Mouse (Mus musculus) heart, postnatal 0 days (tissue): ENCODE data around the gene Evc2. TPM values are rescaled to one million over a fixed set of nuclear protein-coding genes. Genes with fewer than 3 reads are reported as not detected.

Experiments used
- ATAC-seq: fragments of 200-750 bp; cut with Nextera tagmentation; 2 replicates; pipeline ENCODE4 v1.8.0; 2017; ENCODE audit warnings: low read depth, moderate number of reproducible peaks, moderate library complexity; ENCODE audit not compliant: insufficient read depth
- DNase-seq: peaks from one replicate; pipeline ENCODE4 v3.0.0-alpha.2; 2016; ENCODE audit warnings: low spot score
- H3K27ac ChIP-seq: fragments of 300-500 bp; sonication (generic); 2 replicates; pipeline ENCODE4 v1.5.1; 2014; ENCODE audit warnings: low read depth, mild to moderate bottlenecking
- H3K27me3 ChIP-seq: fragments of 300-500 bp; sonication (generic); 2 replicates; pipeline ENCODE4 v1.6.1; 2014; ENCODE audit warnings: low read length, mixed read lengths; ENCODE audit not compliant: control insufficient read depth, insufficient read depth
- H3K36me3 ChIP-seq: fragments of 300-500 bp; sonication (generic); replicated peaks from 2 replicates; pipeline ENCODE4 v1.6.1; 2014; ENCODE audit warnings: low read length, mixed read lengths; ENCODE audit not compliant: control insufficient read depth, insufficient read depth
- H3K4me1 ChIP-seq: fragments of 300-500 bp; sonication (generic); 2 replicates; pipeline ENCODE4 v1.6.1; 2014; ENCODE audit warnings: antibody characterized with exemption; ENCODE audit not compliant: control insufficient read depth, insufficient read depth
- H3K4me2 ChIP-seq: fragments of 300-500 bp; sonication (generic); 2 replicates; pipeline ENCODE4 v1.6.1; 2014; ENCODE audit warnings: low read depth, mild to moderate bottlenecking, low read length, moderate library complexity
- H3K4me3 ChIP-seq: fragments of 300-500 bp; sonication (generic); 2 replicates; pipeline ENCODE4 v1.5.1; 2014; ENCODE audit warnings: low read depth, low read length
- H3K9ac ChIP-seq: fragments of 300-500 bp; sonication (generic); replicated peaks from 2 replicates; pipeline ENCODE4 v1.6.1; 2014; ENCODE audit warnings: low read depth, low read length, mixed read lengths
- H3K9me3 ChIP-seq: fragments of 300-500 bp; sonication (generic); replicated peaks from 2 replicates; pipeline ENCODE4 v1.6.1; 2016; ENCODE audit warnings: low read length; ENCODE audit not compliant: control insufficient read depth
- CTCF ChIP-seq: IDR thresholded peaks from 2 replicates; pipeline ENCODE4 v1.5.1; 2016; ENCODE audit warnings: antibody characterized with exemption, control low read depth, low read depth
- EP300 ChIP-seq: IDR thresholded peaks from 2 replicates; pipeline ENCODE4 v1.6.1; 2016; ENCODE audit warnings: antibody characterized with exemption, low read depth
- WGBS: fragments of 180-500 bp; shearing (Covaris S2); extraction: QIAGEN DNeasy Blood & Tissue Kit; methylation state at CpG from one replicate; pipeline ENCODE4 v1.1.7; 2014; 5-methylcytosine and 5-hydroxymethylcytosine counted together
- polyA plus RNA-seq: library from polyadenylated mRNA; unstranded; fragments of >200 nt; fragmentation: Nextera tagmentation; extraction: Ambion mirVana; gene quantifications from 2 replicates; pipeline ENCODE4 v1.2.1, GENCODE M21; 2015
- total RNA-seq: library from RNA; depleted of rRNA; stranded (reverse); fragments of >200 nt; gene quantifications from 2 replicates; pipeline ENCODE4 v1.2.3, GENCODE M21; 2014; ENCODE audit warnings: low replicate concordance; rRNA removed

The Evc2 gene
- 3.0 and 9.2 TPM in 2 replicates for total RNA-seq
- 3.0 and 3.6 TPM in 2 replicates for polyA plus RNA-seq

DNA sequence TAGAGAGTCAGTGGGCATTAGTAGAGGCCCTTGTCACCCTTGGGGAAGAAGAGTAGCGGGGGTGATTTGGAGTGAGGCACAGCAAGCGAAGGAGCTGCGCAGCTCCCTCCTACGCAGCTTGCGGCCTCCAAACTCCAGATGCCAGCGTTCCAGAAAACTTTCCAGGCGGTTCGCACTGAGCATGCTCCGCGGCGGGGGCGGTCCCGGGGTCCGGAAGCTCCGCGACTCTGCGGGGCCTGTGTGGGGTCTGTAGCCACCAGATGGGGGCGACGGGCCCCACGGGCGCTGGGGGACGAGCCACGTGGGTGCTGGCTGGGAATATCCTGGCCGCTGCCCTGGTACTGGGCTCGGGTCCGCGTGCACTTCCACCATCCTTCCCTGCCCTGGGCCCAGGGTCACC is at the start of gene Evc2:
Gene Evc2 (plus strand): TSS at position 212 of the 400 bp plus-strand sequence.
- ATAC-seq (peak; percentile 70), DNase-seq (peak; percentile 48)
- Histone ChIP-seq H3K4me3 (peak within 1 kb of the TSS; percentile 53), H3K27ac (no peak within 1 kb of the TSS), H3K36me3 (no peaks in the 10 kb centered on the region), H3K27me3 (peaks cover 6% of the 10 kb centered on the region; the same call in 1 of the 2 replicates), H3K9me3 (no peaks in the 10 kb centered on the region), H3K9ac (peak within 1 kb of the TSS; percentile 44), H3K4me1 (peaks cover 3% of the 10 kb centered on the region), H3K4me2 (peak within 1 kb of the TSS; percentile 69)
- WGBS: under 1% methylated on average over 27 of the region's 27 CpGs
- TF ChIP-seq EP300 (no peak), CTCF (no peak)

DNA sequence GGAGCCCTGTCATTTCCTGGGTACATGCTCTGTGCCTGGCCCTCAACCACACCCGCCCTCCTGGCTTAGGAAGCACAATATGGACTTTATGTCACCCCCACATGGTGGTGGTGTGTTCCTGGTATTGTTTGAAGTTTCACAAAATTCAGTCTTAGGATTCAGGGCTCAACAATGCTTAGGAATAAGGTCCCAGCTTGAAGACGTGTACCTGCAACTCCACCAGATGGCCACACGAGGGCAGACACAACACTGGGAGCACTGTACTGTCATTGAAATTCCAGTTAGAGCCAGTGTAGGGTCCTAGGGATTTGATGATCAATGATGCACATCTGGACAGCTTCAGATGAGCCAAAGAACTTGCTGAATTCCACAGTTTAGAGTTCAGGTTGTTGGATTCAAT is 49.1 kb upstream of the Evc2 start:
- DNase-seq: peak; percentile 19
- no peaks in the 10 kb centered on the region for H3K36me3 ChIP-seq
- no peak overlapping the region for H3K4me3 ChIP-seq
- TF ChIP-seq EP300 (no peak), CTCF (peak; percentile 73)
- H3K27me3 ChIP-seq: no peaks in the 10 kb centered on the region
- no peak overlapping the region for H3K4me2 ChIP-seq
- no peak overlapping the region for H3K27ac ChIP-seq
- WGBS: 11% methylated on average over 3 of the region's 3 CpGs
- H3K4me1 ChIP-seq: no peaks in the 10 kb centered on the region
- no peaks in the 10 kb centered on the region for H3K9me3 ChIP-seq
- ATAC-seq: no peak
- no peak overlapping the region for H3K9ac ChIP-seq

DNA sequence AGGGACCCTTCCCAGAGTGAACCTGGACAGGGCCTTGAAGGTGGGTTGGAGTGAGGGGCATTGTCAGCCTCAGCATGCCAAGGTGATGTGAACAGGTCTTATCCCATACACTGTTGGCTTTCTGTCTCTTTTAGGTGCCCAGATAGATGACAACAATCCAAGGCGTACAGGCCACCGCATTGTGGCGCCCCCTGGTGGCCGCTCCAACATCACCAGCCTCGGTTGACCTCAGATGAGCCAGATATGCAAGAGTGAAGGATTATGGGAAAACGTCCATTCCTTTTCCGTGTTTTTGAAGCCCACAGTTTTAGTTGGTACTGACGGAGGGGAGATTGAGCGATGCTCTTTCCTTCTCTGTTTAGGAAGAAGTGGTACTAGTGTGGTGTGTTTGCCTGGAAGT is 47.3 kb upstream of the Evc2 start:
- Histone ChIP-seq H3K4me2 (no peak overlapping the region), H3K27ac (no peak overlapping the region), H3K4me1 (no peaks in the 10 kb centered on the region), H3K27me3 (no peaks in the 10 kb centered on the region), H3K9ac (no peak overlapping the region), H3K36me3 (no peaks in the 10 kb centered on the region), H3K9me3 (no peaks in the 10 kb centered on the region), H3K4me3 (no peak overlapping the region)
- peak; percentile 17; the same call in 1 of the 2 replicates for TF ChIP-seq CTCF
- no peak for TF ChIP-seq EP300
- DNase-seq (no peak), ATAC-seq (no peak)
- WGBS: 58% methylated on average over 9 of the region's 9 CpGs

DNA sequence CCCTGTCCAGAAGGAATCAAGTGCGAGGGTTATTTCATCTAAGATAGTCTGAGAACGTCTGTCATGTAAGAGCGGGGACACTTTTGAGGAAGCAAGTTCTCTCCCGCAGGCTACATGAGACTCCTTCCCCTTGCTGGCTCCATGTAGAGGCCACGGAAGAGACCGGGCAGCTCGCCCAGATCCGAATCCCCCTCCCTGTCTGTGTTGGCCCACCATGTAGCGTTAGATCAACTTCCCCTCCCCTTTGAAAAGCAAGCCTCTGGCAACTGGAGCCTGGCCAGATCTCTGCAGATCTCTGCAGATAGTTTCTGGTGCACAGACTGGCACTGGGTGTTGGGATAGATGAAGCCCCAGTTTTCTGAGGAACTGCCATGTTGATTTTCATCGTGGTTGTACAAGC is 41.6 kb upstream of the Evc2 start:
- ATAC-seq (no peak), DNase-seq (no peak)
- Histone ChIP-seq H3K27ac (no peak overlapping the region), H3K27me3 (no peaks in the 10 kb centered on the region), H3K9ac (no peak overlapping the region), H3K4me3 (no peak overlapping the region), H3K36me3 (no peaks in the 10 kb centered on the region), H3K4me1 (no peaks in the 10 kb centered on the region), H3K9me3 (no peaks in the 10 kb centered on the region), H3K4me2 (no peak overlapping the region)
- no peak for TF ChIP-seq EP300
- no peak for TF ChIP-seq CTCF
- WGBS: 69% methylated on average over 10 of the region's 10 CpGs

DNA sequence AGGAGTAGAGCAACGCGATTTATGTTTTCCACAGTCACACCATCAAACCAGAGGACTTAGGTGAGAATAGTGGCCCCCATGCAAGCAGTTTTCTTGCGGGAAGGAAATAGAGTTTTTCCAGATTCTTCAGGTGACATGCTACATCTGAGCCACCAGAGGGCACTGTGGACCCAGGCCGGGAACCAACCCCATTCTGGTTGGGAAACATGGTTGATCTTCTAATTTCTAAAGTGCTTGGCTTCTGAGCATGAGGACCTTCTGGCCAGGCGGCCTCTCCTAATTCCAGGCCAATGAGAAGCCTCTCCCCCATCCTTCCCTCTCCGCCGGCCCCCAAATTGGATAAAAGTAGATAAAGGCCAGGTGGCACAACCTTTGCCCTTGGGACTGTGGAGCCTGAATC is 39.9 kb upstream of the Evc2 start:
- Histone ChIP-seq H3K27ac (no peak overlapping the region), H3K9me3 (no peaks in the 10 kb centered on the region), H3K36me3 (no peaks in the 10 kb centered on the region), H3K4me3 (no peak overlapping the region), H3K4me1 (no peaks in the 10 kb centered on the region), H3K9ac (no peak overlapping the region), H3K27me3 (no peaks in the 10 kb centered on the region), H3K4me2 (no peak overlapping the region)
- ATAC-seq: no peak
- TF ChIP-seq CTCF (peak; percentile 84), EP300 (no peak)
- peak; percentile 24 for DNase-seq
- 13% methylated on average over 7 of the region's 7 CpGs for WGBS

DNA sequence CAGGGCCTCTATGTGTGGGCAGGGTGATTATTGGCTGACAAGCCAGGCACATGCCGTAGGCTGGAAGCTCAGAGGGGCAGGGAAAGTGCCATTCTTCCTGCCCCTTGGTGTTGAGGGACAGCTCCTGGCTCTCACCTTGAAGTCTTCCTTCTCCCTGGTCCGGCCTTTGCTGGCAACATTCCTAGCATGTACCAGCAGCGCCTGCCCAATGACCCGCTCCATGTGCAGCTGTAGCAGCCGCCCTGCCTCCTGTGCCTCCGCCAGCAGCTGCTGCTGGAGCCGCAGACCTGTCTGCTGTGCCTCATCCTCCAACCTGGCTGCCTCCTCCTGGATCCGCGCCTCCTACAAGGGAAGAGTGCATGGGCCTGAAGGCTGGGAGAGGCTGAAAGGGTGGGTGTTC is 28.3 kb upstream of the Evc2 start:
- H3K27me3 ChIP-seq: no peaks in the 10 kb centered on the region
- ATAC-seq (no peak), DNase-seq (no peak)
- no peak overlapping the region for H3K27ac ChIP-seq
- H3K9me3 ChIP-seq: peaks cover 3% of the 10 kb centered on the region; the same call in 1 of the 2 replicates
- H3K4me2 ChIP-seq: no peak overlapping the region
- H3K4me1 ChIP-seq: no peaks in the 10 kb centered on the region
- 66% methylated on average over 9 of the region's 9 CpGs for WGBS
- H3K4me3 ChIP-seq: no peak overlapping the region
- H3K36me3 ChIP-seq: no peaks in the 10 kb centered on the region
- H3K9ac ChIP-seq: no peak overlapping the region
- TF ChIP-seq CTCF (no peak), EP300 (no peak)
